Mouse (Mus musculus): ENCODE measurements around the gene Sox10.

GRCm38 (mm10) chr15:79194048-79194447, 29.0 kb upstream of the Sox10 start:
- TF ChIP-seq CTCF (IDR thresholded peaks at IDR 0.05) (no peak), EP300 (IDR thresholded peaks at IDR 0.05) (no peak)
